Mouse (Mus musculus): Measurements from ENCODE around the gene St3gal5. TPM values are rescaled to one million over a fixed set of nuclear protein-coding genes. Genes with fewer than 3 reads are reported as not detected.

The St3gal5 gene
- total and polyA plus RNA-seq, 3 experiments: 4.0 to 21.4 (median 19.8) TPM

DNA sequence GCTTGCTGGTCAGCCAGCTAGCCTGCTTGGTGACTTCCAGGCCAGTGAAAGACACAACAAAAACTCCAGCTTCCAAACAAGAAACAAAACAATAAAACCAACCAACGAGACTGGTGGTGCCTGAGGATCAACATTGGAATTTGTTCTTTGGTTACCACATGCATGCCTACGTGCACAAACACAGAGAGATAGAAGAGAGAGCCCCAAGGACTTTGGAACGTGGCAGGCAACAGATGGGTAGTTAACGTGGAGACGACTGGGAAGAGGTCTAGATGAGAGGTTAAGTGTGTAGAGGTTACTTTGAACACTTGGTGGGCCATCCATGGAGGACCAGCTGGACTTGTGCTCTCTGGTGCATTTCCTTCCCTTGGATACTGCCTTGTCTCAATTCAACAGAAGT, 19.2 kb upstream of the St3gal5 start:
- H3K4me3 ChIP-seq (replicated peaks in 1 of 3; ENCODE audit: low read depth in 2 of 3, low read length in 2 of 3, poor library complexity in 1 of 3): no peak overlapping the region
- in situ Hi-C loops (cut with MboI; ENCODE audit: low pct_ligation_motif_present, low pct_unique_long_range_greater_than_20kb, low sequenced_read_pairs): no loop called here
- H3K9me3 ChIP-seq (replicated peaks; ENCODE audit: low read length): peaks cover 17% of the 10 kb centered on the region

GRCm38 (mm10) chr6:72081318-72082024, 15.9 kb upstream of the St3gal5 start:
- Histone ChIP-seq H3K4me2 (ENCODE audit: insufficient read depth, low read depth, poor library complexity, severe bottlenecking) (no peak overlapping the region), H3K4me3 (replicated peaks in 1 of 3; ENCODE audit: low read depth in 2 of 3, low read length in 2 of 3, poor library complexity in 1 of 3) (no peak overlapping the region), H3K4me1 (ENCODE audit: control insufficient read depth in 1 of 2, insufficient read depth in 2 of 2) (peaks cover 0 to 7% of the 10 kb centered on the region in 2 experiments; a peak in 2 of 4 replicates), H3K9ac (ENCODE audit: insufficient read depth, low read depth) (no peak overlapping the region), H3K27me3 (replicated peaks) (no peaks in the 10 kb centered on the region), H3K27ac (ENCODE audit: insufficient read depth, low read depth) (no peak overlapping the region), H3K79me2 (replicated peaks; ENCODE audit: control insufficient read depth, extremely low read depth, insufficient read depth, poor library complexity, severe bottlenecking) (no peaks in the 10 kb centered on the region), H3K9me3 (replicated peaks; ENCODE audit: low read length) (peaks cover 17% of the 10 kb centered on the region), H3K36me3 (replicated peaks in 1 of 2; ENCODE audit: control insufficient read depth in 1 of 2, insufficient read depth in 1 of 2, low read length in 1 of 2) (no peaks in the 10 kb centered on the region)
- no peak for TF ChIP-seq UBTF (IDR thresholded peaks at IDR 0.05; ENCODE audit: low read depth, low read length)
- TF ChIP-seq POLR2A (IDR thresholded peaks at IDR 0.05; ENCODE audit: low read depth, low read length): no peak
- no peak for TF ChIP-seq EP300 (IDR thresholded peaks at IDR 0.05; ENCODE audit: low read length)
- TF ChIP-seq ZMIZ1 (IDR thresholded peaks at IDR 0.05; ENCODE audit: low read depth, low read length): no peak
- TF ChIP-seq SIN3A (IDR thresholded peaks at IDR 0.05; ENCODE audit: low read length): no peak
- TF ChIP-seq RCOR1 (conservative IDR thresholded peaks at IDR 0.05; ENCODE audit: low read depth, low read length): no peak
- TF ChIP-seq SMC3 (IDR thresholded peaks at IDR 0.05; ENCODE audit: low read depth, low read length): no peak
- TF ChIP-seq TBP (conservative IDR thresholded peaks at IDR 0.05; ENCODE audit: low read depth, low read length): no peak
- no peak for TF ChIP-seq MAX (IDR thresholded peaks at IDR 0.05; ENCODE audit: low read length)
- no peak for TF ChIP-seq CHD2 (IDR thresholded peaks at IDR 0.05; ENCODE audit: low read length)
- no peak for TF ChIP-seq MYC (IDR thresholded peaks at IDR 0.05; ENCODE audit: low read depth, low read length)
- no peak for DNase-seq (ENCODE audit: extremely low read depth)
- in situ Hi-C loops (cut with MboI; ENCODE audit: low pct_ligation_motif_present, low pct_unique_long_range_greater_than_20kb, low sequenced_read_pairs): no loop called here
- dilution Hi-C loops (cut with MboI; ENCODE audit: extremely low pct_ligation_motif_present, extremely low pct_unique_long_range_greater_than_20kb, low sequenced_read_pairs): no loop called here

More for the DNA sequence above, 19.2 kb upstream of the St3gal5 start:
- no peaks in the 10 kb centered on the region for H3K4me1 ChIP-seq (ENCODE audit: control insufficient read depth in 1 of 2, insufficient read depth in 2 of 2)
- TF ChIP-seq MXI1 (IDR thresholded peaks at IDR 0.05; ENCODE audit: low read depth, low read length) (no peak), POLR2AphosphoS2 (IDR thresholded peaks at IDR 0.05; ENCODE audit: low read depth, low read length) (no peak), PAX5 (IDR thresholded peaks at IDR 0.05; ENCODE audit: low read length) (no peak), MEF2A (IDR thresholded peaks at IDR 0.05; ENCODE audit: borderline replicate concordance, low read depth, low read length) (no peak), NRF1 (IDR thresholded peaks at IDR 0.05; ENCODE audit: low read depth, low read length) (no peak), ZNF384 (IDR thresholded peaks at IDR 0.05; ENCODE audit: low read depth, low read length) (no peak), ZC3H11A (IDR thresholded peaks at IDR 0.05; ENCODE audit: low read depth, low read length) (no peak), E2F4 (IDR thresholded peaks at IDR 0.05; ENCODE audit: insufficient replicate concordance, low read depth, low read length) (no peak)
- no peak overlapping the region for H3K27ac ChIP-seq (ENCODE audit: insufficient read depth, low read depth)
- no peaks in the 10 kb centered on the region for H3K36me3 ChIP-seq (replicated peaks in 1 of 2; ENCODE audit: control insufficient read depth in 1 of 2, insufficient read depth in 1 of 2, low read length in 1 of 2)
- no peak for DNase-seq (ENCODE audit: extremely low read depth)
- dilution Hi-C loops (cut with MboI; ENCODE audit: extremely low pct_ligation_motif_present, extremely low pct_unique_long_range_greater_than_20kb, low sequenced_read_pairs): no loop called here
- no peak overlapping the region for H3K9ac ChIP-seq (ENCODE audit: insufficient read depth, low read depth)
- H3K4me2 ChIP-seq (ENCODE audit: insufficient read depth, low read depth, poor library complexity, severe bottlenecking): no peak overlapping the region
- H3K79me2 ChIP-seq (replicated peaks; ENCODE audit: control insufficient read depth, extremely low read depth, insufficient read depth, poor library complexity, severe bottlenecking): no peaks in the 10 kb centered on the region
- H3K27me3 ChIP-seq (replicated peaks): no peaks in the 10 kb centered on the region
